Mouse (Mus musculus) MN1 (cell line): ENCODE results near the gene Tmem150c.
A peak's percentile ranks its signal among the peaks of the same experiment; 100 is the strongest.

Source experiments
- DNase-seq: peaks from one replicate; pipeline ENCODE4 v3.0.0-alpha.2; 2016; ENCODE audit warnings: low spot score

Tmem150c gene

DNA sequence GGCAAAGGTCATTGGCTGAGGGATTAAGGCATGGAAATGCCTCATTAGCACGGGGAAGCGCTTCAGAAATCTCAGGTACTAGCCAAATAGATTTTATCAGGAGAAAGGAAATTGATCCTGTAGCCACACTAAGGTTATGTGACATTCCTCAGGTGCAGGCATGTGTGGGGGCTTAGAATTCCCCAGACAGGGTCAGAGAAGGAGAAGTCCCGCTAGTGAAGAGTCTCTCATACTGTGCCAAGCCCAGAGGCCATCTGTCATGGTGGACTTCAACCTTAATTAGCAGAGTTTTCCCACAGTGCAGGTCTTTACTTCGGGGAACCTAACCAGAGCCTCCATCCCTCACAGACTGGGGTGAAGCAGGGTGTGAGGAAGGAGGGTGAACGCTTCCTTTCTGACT, 62.7 kb downstream of the Tmem150c start:
- no peak for DNase-seq

DNA sequence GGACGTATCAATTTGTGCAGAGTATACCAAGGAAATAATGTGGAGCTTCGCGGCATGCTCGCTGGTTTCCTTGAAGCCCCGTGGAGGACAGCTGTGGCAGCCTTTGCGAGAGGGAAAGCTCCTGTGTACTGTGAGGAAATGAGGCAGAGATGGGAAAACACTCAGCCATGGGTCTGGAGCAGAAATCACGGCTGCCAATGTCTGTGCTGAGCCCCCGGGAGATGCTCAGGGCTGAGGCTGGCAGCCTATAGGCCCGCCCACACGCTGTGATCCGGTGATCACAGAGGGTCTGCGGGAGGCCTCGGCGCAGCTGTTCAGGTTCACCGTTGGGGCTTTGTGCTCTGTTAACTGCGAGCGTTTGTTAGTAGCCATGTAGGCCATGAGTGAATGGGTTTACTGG, 68.0 kb downstream of the Tmem150c start:
- no peak for DNase-seq

DNA sequence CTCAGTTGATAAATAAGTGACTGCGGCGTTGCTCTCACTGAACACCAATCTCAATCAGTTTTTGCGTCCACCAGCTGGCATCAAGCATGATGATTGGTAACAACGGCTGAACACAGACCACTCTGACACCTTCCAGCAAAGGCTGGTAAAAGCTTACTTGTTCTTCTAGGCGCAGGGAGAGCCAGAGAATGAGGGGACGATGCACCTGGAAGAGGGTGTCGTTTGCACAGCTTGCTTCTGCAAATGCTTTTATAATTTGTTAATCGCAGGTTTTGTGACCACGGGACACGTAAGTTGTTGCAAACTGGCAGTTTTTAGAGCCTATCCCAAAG, 68.4 kb downstream of the Tmem150c start:
- DNase-seq, result no peak

DNA sequence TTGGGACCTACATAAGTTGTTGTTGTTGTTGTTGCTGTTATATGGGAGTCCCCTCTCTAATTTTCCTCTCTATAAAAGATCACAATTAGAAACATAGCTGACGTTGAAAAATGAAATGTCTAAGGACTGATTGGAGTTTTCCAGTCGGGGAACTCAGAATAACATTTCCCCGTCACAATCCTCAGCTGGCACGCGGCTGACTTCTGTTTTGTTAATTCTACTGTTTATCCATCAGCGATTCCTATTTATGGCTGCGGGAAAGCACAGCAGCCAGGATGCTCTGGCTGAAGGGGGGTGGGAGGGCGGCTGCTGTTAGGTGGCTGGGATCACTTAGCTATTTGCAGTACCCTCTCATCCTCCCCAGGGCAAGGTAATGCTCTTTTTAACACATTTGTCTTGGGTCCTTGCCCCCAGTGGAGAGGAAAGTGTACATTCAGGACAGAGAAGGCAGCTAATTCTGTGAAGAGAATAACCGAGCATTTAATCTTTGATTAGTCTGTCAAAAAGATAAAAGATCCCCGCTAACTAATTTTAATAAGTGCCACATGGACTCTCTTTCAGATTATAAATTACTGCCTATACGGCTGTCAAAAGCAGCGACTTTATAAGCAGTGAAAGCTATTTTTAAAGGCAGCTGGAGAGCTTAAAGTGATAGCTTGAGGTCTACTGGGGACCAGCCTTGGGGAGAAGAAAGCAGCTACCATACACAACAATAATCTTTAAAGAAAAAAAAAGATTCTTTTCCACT, 68.9 kb downstream of the Tmem150c start:
- DNase-seq, result no peak

DNA sequence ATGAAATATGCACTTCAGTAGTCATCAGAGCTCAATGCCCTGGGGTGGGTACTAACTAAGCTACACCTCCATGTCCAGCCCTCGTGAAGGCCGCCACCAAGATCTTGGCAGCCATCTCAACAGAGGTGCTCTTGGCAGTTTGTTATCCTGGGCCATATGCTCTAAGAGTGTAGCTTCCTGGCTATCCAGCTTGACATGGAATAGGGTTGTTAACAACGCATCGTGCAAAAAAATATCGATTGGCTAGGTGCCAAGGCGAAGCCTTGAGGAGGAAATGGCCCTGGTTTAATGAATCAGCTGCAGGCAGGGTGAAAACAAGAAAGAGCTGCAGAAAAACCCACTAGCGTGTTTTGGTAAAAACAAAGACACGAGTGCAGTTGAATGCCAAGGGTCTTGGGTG, 74.5 kb downstream of the Tmem150c start:
- DNase-seq, result peak; percentile 66

DNA sequence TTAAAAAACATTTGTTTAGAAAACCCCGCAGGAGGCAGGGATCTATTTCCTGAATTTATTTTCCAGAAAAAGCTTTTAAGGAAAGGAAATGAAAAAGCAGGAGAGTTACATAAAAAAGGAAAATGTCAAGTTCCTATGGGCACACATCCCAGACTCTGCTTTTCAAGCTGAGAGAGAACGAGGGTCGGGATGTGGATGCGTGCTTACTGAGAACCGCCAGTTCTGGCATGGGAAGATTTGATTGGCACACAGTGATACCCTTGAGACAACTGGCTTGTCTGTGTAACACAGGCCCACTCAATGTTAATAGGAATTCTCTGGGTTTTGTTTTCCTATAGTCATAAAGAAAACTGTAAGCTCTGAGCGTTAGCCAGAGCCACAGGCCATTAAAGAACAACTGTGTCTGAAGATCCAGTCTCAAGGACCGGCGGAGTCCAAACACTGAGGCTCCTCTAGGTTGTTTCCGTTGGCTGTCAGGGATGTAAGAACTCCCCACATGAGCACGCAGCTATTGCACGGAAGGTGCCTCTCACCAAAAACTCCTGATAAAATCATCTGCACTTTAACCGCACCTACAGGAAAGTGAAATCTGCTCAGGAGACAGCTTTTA, 75.5 kb downstream of the Tmem150c start:
- no peak for DNase-seq

DNA sequence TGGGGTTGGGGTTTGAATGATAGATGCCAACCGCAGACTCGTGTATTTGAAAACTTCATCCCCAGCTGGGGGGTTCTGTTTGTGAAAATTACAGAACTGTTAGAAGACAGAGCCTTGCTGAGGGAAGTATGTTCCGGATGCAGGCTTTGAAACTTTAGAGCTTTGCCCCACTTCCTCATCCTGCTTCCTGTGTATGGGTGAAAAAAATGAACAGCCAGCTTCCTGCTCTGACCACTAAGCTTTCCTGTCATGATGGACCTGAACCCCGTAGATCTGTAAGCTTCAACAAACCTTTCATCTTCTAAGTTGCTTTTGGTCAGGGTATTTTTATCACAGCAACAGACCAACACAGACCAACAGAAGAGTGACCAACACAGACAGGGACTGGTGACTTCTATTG, 77.6 kb downstream of the Tmem150c start:
- no peak for DNase-seq

DNA sequence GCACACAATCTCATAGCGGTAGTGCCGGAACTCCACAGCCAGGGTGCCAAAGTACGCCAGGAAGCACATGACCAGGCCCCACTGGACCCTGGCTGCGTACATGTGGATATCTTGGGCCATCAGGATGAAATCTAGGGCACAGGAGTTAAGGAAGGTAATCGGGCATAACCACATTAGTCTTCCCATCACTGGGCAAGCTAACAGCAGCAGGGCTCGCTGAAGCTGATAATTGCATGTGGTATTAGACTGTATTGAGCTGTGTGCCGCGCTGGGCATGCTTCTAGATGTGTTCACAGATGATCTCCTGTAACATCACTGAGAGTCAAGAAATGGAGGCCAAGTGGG, 79.7 kb downstream of the Tmem150c start:
- no peak for DNase-seq

DNA sequence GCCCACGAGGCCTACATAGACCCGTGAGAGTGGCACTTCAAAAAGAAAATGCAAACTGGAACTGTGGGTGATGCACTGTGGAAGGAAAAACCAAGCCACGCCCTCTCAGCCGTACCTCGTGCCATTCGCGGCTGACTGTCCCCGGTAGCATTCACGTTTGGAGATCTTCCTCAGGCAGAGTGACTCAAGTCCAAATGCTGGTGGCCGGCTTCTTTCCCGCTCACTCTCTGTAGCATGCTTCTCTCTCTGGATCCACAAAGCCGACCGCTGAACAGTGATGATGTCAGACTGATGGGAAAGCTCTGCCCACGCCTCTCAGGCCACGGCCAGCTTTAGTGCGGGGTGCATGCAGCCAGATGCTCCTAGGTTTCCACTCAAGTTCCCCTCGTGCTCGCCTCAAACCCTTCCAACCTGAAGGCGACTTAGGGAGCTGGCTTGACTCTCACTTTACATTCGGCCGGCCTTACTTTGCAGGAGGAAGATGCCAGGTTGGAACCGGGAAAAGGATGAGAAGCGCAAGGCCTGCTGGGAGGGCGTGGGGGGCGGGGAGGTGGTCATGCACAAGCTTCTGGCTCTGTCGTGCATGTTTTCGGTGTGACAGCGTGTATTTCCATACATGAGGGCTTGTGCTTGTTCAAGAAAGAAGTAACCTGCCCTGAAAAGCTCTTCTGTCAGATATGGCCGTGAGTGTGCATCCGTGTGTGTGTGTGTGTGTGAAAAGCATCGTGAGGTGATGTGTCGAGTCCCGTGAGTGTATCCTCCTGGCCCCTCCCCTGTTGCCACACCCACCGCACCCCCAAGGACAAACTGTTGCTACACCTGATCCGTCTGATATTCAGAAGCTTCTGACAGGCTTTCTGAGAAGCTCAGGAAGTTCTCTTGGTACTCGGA, 80.3 kb downstream of the Tmem150c start:
- DNase-seq, result no peak

DNA sequence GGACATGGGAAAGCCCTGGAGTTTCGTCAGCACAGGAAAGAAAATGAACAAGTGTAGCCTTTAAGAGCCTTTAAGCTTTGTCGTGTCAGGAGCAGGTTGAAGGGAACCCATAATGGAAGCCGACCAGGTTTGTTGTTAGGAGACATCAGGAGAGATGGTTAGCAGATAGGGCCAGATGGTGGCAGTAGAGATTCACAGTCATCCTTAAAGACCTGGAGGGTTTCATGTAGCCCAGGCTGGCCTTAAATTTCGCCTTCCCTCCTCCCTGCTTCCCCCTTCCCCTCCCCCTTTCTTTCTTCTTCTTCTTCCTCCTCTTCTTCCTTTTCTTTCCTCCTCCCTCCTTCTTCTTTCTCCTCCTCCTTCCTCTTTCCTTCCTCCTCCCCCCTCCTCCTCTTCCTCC, 85.0 kb downstream of the Tmem150c start:
- peak; percentile 53 for DNase-seq

DNA sequence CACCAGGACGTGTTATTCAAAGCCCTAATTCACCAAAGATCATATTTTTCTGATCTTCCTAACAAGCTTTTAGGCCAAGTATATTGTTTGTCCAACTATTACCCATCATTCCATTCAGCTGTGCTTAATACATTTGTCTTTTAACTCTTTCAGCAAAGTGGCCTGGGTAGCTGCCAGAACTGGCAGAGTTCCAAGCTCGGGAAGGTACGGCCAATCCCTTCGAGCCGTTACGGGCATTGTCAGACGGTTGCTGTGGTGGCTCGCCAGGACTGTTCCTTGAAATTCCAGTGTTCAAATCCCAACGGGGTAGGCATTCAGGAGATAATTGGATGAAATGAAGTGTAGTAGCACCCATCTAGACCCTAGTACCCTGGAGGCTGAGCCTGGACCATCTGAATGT, 87.1 kb downstream of the Tmem150c start:
- DNase-seq, result no peak

DNA sequence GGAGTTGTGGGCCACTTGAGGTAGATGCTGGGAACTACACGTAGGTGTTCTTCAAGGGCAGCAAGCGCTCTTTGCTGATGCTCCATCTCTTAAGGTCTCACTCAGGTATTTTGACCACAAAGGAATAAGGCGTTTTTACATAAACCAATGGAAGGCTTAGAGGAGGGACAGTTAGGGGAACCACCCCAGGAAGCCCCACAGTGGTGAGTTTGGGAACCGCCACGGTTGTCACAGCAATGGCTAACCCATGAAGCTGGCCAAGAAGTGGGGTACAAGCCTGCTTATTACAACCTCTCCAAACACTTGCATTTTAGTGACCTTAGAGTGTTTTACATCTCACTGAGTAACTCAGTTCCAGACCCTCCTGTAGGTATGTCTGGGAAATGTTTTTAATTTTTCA, 88.1 kb downstream of the Tmem150c start:
- DNase-seq, result no peak

DNA sequence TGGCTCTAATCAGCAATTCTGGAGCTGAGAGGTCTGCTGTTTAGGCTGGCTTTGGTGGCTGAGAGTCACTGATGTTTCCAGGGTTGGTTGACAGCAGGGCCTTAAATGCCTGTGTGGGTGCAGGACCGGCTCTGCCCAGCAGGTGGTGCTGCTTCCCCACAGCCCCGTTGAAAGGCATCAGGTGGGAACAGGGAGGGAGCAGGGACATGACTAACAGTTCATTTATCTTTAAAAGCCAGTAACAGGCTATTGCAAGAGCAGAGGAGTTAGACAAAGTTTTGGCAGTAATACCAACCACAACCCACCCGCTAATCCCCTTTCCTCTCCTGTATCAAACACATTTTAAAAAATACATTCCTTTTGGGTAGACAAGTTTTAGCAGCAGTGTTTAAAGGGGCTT, 89.4 kb downstream of the Tmem150c start:
- peak; percentile 80 for DNase-seq

DNA sequence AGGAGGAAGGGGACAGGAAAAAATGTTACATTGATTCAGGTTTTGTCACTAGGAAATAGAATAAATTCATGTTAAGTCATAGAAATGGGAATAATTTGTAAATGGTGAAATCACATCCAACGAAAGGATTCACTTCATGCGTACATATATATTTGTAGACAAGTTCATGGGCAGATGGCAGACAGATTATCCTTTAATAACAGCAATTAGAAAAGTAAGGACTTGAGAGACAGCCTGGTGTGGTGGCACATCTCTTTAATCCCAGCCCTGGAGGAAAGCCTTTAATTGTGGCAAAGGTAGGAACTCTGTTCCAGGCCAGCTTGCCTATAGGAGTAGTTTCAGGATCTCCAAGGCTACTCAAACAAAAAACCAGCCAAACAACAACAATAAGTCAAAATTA, 90.1 kb downstream of the Tmem150c start:
- no peak for DNase-seq

DNA sequence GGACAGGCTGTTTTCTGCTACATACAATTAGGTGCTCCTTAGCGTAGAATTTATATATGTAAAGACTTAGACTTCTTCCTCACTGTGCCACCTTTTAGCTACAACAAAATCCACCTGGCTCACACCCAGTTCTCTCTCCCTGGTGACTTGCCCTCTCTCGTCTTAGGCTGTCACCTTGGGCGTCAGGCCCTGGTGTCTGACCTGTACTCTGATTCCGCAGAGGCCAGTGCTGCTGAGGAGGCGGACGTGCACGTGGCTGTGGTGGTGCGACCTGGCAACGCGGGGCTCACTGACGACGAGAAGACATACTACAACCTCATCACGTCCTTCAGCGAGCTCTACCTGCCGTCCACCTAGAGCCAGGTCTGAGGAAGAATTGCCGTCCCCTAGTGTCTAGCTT, 92.0 kb downstream of the Tmem150c start:
- no peak for DNase-seq

DNA sequence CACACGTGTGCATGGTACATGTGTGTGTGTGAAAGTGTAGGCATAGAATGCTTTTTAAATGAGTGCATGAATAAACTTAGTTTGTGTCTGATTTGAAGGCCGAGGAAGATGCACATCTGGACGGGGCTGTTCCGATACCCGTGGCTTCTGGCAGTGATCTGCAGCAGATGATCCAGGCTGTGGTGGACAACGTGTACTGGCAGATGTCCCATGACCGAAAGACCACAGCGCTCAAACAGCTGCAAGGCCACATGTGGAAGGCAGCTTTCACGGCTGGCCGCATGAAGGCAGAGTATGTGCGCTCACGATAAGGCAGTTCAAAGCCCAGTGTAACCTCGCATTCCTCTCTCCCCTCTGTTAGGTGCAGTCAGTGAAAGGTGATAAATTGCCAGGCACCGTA, 98.7 kb downstream of the Tmem150c start:
- no peak for DNase-seq

DNA sequence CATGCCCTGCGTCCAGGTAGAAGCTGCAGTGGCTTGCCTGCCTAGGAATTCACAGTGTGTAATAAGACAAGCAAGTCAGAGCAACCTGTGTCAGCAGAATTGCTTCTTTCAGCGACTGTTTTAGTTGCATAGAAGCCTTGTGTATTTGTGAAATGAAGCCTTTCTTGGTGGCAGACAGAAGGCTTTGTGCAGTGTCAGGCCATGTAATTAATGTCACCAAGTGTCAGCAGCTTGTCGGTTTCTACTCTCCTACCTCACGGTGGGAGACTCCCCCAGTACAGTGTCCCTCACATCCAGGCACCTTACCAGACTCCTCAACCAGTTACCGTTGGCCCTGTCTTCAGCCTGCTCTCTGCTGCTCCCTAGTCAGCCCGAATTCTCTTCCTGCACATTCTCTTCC, 100.3 kb downstream of the Tmem150c start:
- DNase-seq, result no peak

DNA sequence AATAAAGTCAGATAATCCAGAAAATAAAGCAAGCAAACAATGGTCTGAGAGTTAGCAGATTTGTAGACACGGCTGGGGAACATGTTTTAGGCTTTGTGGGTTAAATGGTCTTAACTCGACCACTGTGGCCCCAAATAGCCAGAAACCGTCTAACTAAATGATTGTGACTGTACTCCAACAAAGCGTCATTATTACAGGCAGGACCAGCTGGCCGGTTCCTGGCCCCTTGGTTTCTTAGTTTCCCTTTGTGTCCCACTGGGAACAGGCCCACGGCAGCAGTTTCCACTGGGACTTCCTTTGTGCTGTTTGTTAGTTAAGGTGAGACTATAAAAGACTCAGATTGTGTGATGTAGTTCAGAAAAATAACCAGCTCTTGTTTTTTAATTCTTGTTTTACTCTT, 100.9 kb downstream of the Tmem150c start:
- no peak for DNase-seq

DNA sequence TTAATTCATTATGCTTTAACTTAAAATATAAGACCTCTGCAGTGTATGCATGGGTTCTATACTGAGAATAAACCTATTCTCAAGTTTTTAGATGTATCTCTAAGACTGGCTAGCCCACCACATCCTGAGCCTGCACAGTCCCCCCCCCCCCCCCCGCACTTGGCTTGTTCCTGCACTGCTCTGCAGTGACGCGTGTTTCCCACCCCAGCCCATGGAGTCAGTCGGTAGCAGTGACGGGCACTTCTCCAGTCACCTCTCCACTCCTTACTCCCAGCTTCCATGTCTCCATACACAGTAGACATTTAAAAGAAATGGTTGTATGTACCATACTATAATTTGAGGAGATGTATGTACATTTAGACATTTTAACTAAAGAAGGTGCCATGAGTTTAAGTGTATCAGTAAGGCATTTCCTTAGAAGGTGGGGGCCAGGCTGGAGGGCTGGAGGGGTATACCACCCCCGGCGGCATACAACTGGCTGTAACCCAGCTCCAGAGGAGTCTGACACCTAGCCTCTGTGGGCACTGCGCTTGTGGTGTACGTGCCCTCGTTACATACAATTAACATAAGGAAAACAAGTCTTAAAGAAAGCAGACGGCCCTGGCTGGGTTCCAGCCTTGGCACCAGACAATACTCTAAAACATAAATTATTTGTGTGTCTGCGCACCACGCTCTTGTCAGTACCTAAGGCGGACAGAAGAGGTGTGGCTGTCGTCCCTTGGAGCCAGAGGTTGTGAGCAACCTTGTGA, 102.0 kb downstream of the Tmem150c start:
- DNase-seq, result no peak

DNA sequence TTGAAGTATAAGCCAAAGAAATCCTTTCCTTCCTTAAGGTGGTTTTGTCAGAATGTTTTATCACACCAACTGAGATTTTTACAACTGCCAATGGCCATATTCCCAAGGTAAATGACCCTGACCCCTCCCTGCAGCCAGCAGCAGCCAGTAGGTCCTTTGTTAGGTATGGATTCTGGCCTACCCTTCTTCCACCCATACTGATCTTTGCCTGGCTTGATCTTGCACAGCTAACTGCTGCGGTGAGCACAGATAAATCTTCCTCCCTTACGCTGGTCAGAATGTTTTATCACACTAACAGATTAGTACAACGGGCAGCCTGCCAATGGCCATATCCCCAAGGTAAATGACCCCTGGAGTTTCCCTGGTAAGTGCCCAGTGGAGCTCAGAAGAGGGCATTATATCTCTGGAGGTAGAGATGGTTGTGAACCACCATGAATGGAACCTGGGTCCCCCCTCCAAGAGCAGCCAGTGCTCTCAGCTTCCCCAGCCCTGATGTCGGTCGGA, 103.7 kb downstream of the Tmem150c start:
- no peak for DNase-seq

DNA sequence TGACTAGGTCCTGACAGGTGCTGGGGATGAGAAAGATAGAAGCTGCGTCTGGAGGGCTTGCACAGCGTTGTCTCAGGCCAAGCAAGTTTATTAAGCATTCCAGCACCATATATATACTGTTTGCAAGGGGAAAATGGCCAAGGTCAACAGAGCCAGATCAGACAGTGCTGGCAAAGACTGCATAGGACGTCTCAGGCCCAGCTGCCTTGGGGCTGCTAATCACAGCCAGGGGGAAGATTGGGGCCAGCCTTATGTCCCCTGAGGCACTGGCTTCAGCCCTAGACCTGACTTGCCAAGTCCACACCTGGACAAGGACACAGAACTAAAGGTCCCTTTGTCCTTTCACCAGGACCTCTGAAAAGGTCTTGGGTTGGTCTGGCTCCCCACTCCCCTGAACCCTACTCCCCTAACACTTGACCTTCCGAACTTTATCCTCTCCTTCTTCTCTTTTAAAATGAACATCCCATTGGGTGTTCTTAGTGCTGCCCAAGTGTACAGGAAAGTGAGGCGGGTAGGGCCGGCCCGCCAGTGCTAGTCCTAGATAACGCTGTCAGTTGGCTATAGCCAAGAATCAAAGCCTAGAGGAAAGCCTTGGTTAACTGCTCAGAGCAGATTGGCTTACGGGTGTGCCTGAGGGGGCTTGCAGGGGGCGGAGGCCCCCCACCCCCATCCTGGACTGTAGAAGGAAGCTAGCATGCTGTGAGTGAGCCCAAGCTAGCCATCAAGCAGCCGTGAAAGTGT, 104.6 kb downstream of the Tmem150c start:
- no peak for DNase-seq

DNA sequence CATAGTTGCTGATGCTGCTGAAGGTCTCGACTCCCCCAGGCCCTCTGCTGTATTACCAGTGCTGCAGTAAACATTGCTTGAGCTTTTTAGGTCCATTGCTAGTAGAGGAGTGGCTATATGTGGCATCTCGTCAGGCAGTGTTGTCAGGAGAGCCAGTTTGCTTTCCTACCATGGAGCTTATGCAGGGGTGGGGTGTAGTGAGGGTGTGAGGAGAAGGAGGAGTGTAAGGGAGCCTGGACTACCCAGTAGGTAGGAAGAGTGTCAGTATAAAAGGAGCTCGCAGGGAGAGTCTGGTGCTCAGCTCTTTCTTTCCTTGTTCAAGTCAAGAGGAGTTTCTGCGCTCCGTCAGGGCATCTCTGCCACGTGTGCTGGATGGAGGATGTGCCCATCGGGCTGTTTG, 106.9 kb downstream of the Tmem150c start:
- DNase-seq, result no peak
